Mouse (Mus musculus) layer of hippocampus, adult 18-20 months (tissue): Measurements from ENCODE around the gene Fbxo10. TPM values are rescaled to one million over a fixed set of nuclear protein-coding genes. Genes with fewer than 3 reads are reported as not detected.
"Not testable (repeated sequence)": the region's sequence is repeated elsewhere in the genome, so short reads cannot be mapped to it uniquely, and the experiment has no call there.

Source experiments
- DNase-seq, 2 experiments: peaks; one replicate each; pipeline ENCODE4 v3.0.0; 2022; ENCODE audit warnings: low spot score in 2 of 2
- total RNA-seq, 2 experiments: library from RNA; stranded (reverse); gene quantifications; 2 replicates each; pipeline ENCODE4 v1.2.3; 2021

Gene Fbxo10
- total RNA-seq, 2 experiments from 2014 or later: 45.2 to 47.4 TPM

- no peak for DNase-seq
Measured at GRCm38 (mm10) chr4:45010806-45011415, 73.5 kb downstream of the Fbxo10 start.

GRCm38 (mm10) chr4:45005452-45005851 lies 79.0 kb downstream of the Fbxo10 start:
- no peak for DNase-seq

- no peak for DNase-seq
Measured at GRCm38 (mm10) chr4:45000001-45000400, 84.4 kb downstream of the Fbxo10 start.

- no peak for DNase-seq
Measured at GRCm38 (mm10) chr4:44998071-44998470, 86.3 kb downstream of the Fbxo10 start.

- no peak for DNase-seq
Measured at GRCm38 (mm10) chr4:44994776-44995175, 89.6 kb downstream of the Fbxo10 start.

- no peak for DNase-seq
Measured at GRCm38 (mm10) chr4:44993847-44994246, 90.6 kb downstream of the Fbxo10 start.

- DNase-seq: not testable (repeated sequence)
Measured at GRCm38 (mm10) chr4:44993179-44993578, 91.2 kb downstream of the Fbxo10 start.

GRCm38 (mm10) chr4:44992330-44992729 lies 92.1 kb downstream of the Fbxo10 start:
- not testable (repeated sequence) for DNase-seq

GRCm38 (mm10) chr4:44990560-44990959 lies 93.8 kb downstream of the Fbxo10 start:
- DNase-seq: no peak

Other genes with a start within 250 kb of the Fbxo10 start
- gene Grhpr, start 103.2 kb downstream of the Fbxo10 start, total RNA-seq: 10 to 100 TPM; 31.1 to 34.2 TPM
- gene Zbtb5, start 72.2 kb downstream of the Fbxo10 start, total RNA-seq: 1 to 10 TPM; 8.3 to 8.8 TPM
- 10 to 100 TPM in 1 of 2 experiments, 1 to 10 TPM in 1; 9.9 to 10.8 TPM for gene Polr1e, start 66.0 kb downstream of the Fbxo10 start, total RNA-seq
- 10 to 100 TPM; 65.4 to 66.6 TPM for gene Tomm5, start 23.5 kb upstream of the Fbxo10 start, total RNA-seq
- gene Frmpd1, start 100.3 kb upstream of the Fbxo10 start, total RNA-seq: 10 to 100 TPM; 16.4 to 21.7 TPM
- gene Trmt10b, start 212.5 kb upstream of the Fbxo10 start, total RNA-seq: 10 to 100 TPM; 15.6 to 15.9 TPM